Comparison of ENCODE assay signal across 27 mouse cellular contexts in the genomic region with DNA sequence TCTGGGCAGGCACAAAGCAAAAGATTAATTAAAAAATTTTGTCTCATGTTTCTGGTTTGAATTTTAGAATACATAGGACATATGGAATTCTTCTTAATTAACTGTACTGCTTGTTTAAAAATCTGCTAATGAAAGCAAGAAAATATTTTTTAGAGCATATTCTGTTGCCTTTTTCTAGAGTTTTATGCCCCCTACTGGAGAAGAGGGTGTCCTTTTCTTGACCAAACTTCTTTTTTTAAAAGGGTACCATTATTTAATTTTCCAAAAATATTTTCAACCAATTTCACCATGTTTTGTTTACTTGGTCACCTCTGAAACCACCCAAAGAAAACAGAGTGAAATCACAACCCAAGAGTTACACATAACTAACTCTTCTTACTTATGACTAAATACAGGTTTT. TPM values are rescaled to one million over a fixed set of nuclear protein-coding genes. Genes with fewer than 3 reads are reported as not detected.
DNase-seq lines count a peak whose midpoint lies in the region; TF ChIP-seq lines count a peak whose summit lies in the region.
"Had no signal": no experiment of that assay in that cellular context is flagged by ENCODE, and none has a peak within 500 bp of the region (broad histone marks: within the 10 kb centered on the region; RNA-seq: fewer than 3 reads in every experiment).

No protein-coding gene starts in this region.

- TF ChIP-seq CTCF in gastrocnemius, adult 2 months (IDR thresholded peaks at IDR 0.05), result peak; percentile 39
- TF ChIP-seq CTCF in layer of hippocampus, adult 2 months (conservative IDR thresholded peaks at IDR 0.05), result peak; percentile 69

- no peak for DNase-seq in gastrocnemius, adult 2 months
- no peak for DNase-seq in gastrocnemius, postnatal 25 days
- no peak for DNase-seq in layer of hippocampus, adult 2 months (ENCODE audit: low spot score in 2 of 2)
- DNase-seq in layer of hippocampus, adult 11-12 months (ENCODE audit: low spot score), result no peak
- DNase-seq in 416B (ENCODE audit: low read depth) (peak; percentile 24), adipocyte (ENCODE audit: low spot score) (peak; percentile 28)
- no peak for DNase-seq in retina, postnatal 1 day
- DNase-seq: adrenal gland, adult 2 months; adrenal gland, postnatal 36 days; B cell, adult 2 months; cerebellum, adult 18-20 months; cerebellum, postnatal 10 days; gastrocnemius, postnatal 14 days; heart, adult 11 months; heart, postnatal 4 days; kidney, adult 2 months; lung, adult 2 months; lung, postnatal 10 days; thymus, postnatal 4 days had no signal

- H3K4me3 ChIP-seq in gastrocnemius, adult 2 months, result no peak overlapping the region
- no peak overlapping the region for H3K4me3 ChIP-seq in layer of hippocampus, adult 2 months
- H3K4me3 ChIP-seq: forebrain, embryonic 13.5 days; limb, embryonic 13.5 days; liver, embryonic 12.5 days; midbrain, embryonic 13.5 days; neural tube, embryonic 12.5 days had no signal

- intact Hi-C loops in gastrocnemius, adult 2 months (cut with DNase I), result no loop called here

- no peak overlapping the region for H3K27ac ChIP-seq in gastrocnemius, adult 2 months
- no peak overlapping the region for H3K27ac ChIP-seq in layer of hippocampus, adult 2 months
- H3K27ac ChIP-seq: forebrain, embryonic 13.5 days; hindbrain, embryonic 14.5 days; limb, embryonic 13.5 days; liver, embryonic 12.5 days; macrophage; midbrain, embryonic 13.5 days; neural tube, embryonic 12.5 days had no signal

RNA-seq across cellular contexts. Expression of a gene that starts 9.5 kb away (rescaled TPM):
- total RNA-seq in gastrocnemius, adult 2 months (2021), result not detected
- not detected for total RNA-seq in gastrocnemius, postnatal 25 days (2021)
- not detected for total RNA-seq in layer of hippocampus, adult 2 months (2021)
- total RNA-seq: gastrocnemius, postnatal 14 days; heart, postnatal 4 days; megakaryocyte-erythroid progenitor cell, adult 5-6 weeks had no signal

RNA-seq across cellular contexts. Expression of a gene that starts 19.1 kb away (rescaled TPM):
- total RNA-seq in gastrocnemius, adult 2 months (2021), result 1 to 10 TPM; 4.7 to 5.6 TPM
- total RNA-seq in gastrocnemius, postnatal 25 days (2021), result 1 to 10 TPM; 3.4 to 5.2 TPM
- total RNA-seq in layer of hippocampus, adult 2 months (2021), result 1 to 10 TPM; 3.9 to 4.0 TPM

Comparison
In these comparisons a context has a peak if more than half of its experiments do, and no peak if none do; other contexts are left out.
1. DNase-seq: peak in 416B (single experiment) and adipocyte (single experiment); none in gastrocnemius, adult 2 months (single experiment), gastrocnemius, postnatal 25 days (single experiment), layer of hippocampus, adult 2 months (0 of 2), layer of hippocampus, adult 11-12 months (single experiment) and retina, postnatal 1 day (single experiment).